Mouse (Mus musculus) spleen, adult 2 months (tissue): ENCODE data around the gene Asb4.

ENCODE experiments used
- CTCF ChIP-seq: fragments of 200-500 bp; IDR thresholded peaks from 2 replicates; pipeline ENCODE4 v1.5.1; 2011; ENCODE audit warnings: mild to moderate bottlenecking, inconsistent platforms; ENCODE audit not compliant: insufficient read depth, insufficient read length, insufficient replicate concordance; ENCODE audit errors: extremely low read depth
- POLR2A ChIP-seq: fragments of 200-500 bp; IDR thresholded peaks from 2 replicates; pipeline ENCODE4 v1.6.1; 2011; ENCODE audit warnings: low read depth, low read length, inconsistent platforms

DNA sequence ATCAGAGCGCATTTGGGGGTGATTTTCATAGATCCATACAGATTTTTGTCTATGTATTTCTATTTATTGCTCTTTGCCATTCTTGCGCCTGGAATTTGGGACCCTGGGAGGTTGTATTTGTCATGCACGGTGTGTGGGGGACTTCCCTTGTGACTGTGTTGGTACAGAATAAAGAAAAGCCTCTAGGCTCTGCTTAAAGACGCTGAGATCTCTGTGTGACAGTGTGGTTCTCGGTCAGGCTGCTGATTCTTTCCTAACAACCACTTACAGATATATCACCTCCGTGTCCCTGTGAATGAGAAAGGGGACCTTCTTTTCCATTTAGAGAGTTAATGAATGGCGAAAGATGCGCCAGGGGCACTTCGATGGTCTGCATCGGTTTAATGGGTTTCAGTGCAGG, 7.8 kb downstream of the Asb4 start:
- TF ChIP-seq POLR2A = no peak
- TF ChIP-seq CTCF = no peak
